Mouse (Mus musculus) embryo, embryonic 9.5 days (tissue): ENCODE measurements at regions not wholly inside any gene's neighbourhood (a gene's known extent, or its start where the extent isn't known, plus 50 kb on each side); places are given as distances from the start of the nearest gene placed in this dataset.
A peak's percentile ranks its signal among the peaks of the same experiment; 100 is the strongest.

Experiments used
- DNase-seq: peaks from one replicate; pipeline ENCODE4 v3.0.0-alpha.2; 2017; ENCODE audit errors: extremely low spot score

DNA sequence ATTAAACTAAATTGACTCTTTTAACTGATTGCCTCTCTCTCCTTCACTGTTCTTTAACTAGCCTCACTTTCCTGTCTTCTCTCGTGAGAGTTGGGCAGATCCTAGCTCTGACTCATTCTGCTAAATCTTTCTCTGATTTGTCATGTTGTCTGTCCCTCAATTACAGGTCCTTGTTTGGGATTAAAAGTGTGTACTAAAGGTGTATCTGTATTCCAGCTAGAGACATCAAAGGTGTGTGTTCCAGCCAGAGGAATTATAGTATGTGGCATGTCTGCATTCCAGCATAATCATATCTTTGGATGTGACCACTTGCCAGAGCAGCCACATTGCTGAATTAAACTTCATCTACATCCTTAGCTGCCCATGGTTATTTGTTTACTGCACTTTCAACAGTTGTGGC lies 167.5 kb upstream of the Fam83b start:
- DNase-seq: no peak

DNA sequence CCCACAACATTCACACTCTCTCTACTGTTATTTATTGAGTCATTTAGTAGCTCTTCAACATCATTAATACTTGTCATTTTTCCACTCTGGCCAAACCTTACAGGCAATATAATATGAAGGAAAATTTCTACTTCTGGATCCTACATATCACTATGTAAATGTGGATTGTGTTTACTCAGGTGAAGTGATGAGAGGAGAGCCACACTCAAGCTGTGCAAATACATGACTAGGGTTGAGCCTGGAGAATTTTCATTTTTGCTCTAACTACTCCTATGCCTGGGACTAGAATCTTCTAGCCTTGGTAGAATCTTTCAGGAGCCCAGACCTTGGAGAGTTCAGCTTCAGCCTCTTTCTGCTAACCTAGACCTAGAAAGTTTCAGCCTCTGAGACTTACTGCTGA lies 166.9 kb upstream of the Fam83b start:
- no peak for DNase-seq

DNA sequence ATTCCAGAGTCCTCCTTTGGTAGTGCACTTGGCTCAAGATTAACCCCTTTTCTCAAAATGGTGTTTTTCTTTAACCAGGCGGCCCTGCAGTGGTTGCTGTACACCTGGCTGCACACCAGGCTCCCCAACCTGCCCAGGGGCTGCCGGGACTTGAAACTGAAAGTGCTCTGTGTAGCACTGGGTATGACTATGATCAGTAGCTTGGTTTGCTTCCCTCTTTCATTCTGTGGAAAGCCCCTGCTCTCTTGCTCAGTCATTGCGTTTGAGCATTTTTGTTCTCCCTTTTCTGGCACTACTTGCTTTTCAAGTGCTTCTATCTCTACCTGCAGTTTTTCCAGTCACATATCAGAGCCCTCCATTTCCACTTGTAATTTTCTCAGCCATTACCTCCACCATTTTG lies 156.0 kb upstream of the Fam83b start:
- DNase-seq: no peak

DNA sequence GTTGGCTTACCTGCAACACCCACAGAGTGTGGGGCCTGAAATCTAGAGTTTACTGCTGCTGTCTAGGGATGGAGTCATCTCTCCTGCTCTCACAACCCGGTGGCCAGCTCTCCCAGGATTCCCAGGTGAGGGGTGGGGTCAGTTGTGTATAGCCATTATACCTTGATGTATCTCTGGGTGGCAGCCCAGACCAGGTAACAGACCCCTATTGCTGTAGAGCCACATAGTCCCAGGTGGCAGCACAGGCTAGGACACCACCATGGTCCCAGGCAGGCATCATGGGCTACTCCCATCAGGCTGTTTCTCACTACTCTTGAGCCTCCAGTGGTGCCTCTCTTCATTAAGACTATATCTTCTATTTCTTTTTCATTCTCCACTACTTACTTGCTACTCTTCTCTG lies 148.9 kb upstream of the Fam83b start:
- no peak for DNase-seq

GRCm38 (mm10) chr9:76706451-76706850 lies 139.5 kb upstream of the Fam83b start:
- DNase-seq: no peak

DNA sequence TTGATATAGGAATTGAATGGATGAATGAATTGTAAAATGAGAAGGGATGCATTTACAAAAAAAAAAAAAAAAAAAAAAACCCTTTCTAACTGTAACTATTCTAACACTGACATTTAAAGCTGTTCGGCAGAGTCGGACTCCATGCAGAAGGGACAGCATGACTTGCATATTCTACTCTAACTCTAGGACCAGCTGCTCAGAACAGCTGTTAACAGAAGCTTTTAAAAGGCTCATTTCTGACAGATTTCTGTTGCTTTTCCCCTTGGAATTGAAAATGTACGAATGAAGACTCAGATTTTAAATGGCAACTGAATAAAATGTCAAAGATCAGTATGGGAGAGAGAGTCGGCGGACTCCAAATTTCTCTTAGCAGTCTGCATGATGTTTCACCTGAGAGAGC lies 138.9 kb upstream of the Fam83b start:
- no peak for DNase-seq

DNA sequence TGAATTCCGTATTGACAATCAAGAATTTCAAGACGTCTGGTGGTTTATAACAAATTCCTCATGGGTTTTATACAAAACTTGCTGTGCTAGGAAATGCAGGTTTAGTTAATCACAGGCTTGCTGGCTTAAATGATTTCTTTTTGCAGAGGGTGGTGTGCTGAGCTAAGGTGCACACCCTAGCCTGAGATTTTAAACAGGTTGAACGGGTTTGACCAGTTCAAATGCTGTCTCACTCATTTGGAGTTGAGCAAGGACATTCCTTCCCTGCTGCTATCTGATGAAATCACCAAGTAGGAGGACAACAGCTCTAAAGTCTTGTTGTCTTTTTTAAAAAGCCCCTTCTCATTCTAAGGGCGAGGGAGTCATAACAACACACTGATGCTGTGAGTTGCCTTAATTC lies 128.6 kb upstream of the Fam83b start:
- peak; percentile 1 for DNase-seq

DNA sequence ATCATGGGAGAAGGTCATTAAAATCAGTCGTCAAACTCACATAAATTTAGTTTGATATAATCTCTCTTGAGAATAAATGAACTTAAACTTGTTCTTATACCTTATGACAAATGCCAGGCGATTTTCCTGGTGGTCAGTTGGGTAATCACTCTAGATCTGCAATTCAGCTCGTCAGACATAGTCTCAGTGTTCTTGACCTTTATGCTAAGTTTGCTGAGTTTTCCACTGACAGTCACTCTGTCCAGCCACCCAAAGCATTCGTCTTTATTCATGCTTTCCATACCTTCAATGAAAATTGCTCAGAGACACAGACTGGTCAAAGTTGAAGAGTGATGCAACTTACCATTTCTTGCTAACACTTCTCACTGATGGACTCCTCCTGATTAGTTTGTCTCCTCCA lies 126.1 kb upstream of the Fam83b start:
- no peak for DNase-seq

DNA sequence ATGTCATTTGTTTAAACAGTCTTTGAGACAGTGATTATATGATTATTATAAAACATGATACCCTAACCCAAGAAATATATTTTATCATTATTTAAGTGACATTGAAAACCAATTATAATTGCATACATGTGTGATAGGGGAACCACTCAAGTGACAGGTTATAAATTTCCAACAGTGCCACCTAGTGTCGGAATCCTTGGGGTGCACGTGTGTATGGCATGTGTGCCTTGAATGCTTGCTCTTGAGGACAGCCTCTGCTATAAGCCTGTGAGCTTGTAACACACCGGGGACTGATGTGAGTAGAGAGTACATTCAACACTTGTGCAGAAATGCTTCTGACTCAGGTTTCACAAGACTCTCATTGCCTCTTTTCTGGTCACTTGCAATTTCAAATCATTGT lies 93.9 kb upstream of the Fam83b start:
- DNase-seq: peak; percentile 61

DNA sequence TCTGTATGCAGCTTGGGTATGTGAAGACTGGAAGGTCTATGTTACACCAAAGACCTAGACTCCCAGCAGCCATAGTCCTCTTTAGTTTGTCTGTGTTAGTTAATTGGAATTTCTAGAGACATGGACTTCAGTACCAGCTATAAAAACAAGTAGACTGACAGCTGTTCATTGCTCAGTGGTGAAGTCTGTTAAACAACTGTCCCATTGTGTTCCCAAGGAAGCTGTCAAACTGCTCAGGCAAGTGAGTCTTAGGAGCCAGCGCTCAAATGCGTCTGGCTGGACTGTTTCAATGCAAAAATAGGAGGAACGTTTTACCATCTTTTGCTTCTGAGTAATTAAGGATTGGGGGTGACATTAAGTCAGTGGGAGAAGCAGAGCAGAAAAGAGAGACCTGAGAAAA lies 92.9 kb upstream of the Fam83b start:
- DNase-seq: peak; percentile 8

GRCm38 (mm10) chr9:76653311-76653710 lies 86.4 kb upstream of the Fam83b start:
- no peak for DNase-seq

DNA sequence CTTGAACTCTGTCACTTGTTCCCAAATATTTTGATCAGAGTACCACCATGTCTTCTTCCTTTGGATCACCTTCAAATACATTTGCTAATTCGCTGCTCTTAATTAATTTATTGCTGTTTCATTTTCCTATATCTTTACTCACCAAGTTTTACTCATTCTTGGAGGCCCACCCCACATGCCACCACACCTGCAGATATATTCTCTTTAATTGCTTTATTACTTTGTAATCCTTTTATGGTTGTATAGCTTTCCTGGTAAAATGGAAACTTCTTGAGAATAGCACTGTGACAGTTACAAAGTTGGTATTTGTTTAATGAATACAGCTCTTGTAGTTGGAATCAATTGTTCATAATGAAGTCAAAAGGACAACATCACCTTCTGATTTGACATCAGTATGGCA lies 82.6 kb upstream of the Fam83b start:
- DNase-seq: no peak

DNA sequence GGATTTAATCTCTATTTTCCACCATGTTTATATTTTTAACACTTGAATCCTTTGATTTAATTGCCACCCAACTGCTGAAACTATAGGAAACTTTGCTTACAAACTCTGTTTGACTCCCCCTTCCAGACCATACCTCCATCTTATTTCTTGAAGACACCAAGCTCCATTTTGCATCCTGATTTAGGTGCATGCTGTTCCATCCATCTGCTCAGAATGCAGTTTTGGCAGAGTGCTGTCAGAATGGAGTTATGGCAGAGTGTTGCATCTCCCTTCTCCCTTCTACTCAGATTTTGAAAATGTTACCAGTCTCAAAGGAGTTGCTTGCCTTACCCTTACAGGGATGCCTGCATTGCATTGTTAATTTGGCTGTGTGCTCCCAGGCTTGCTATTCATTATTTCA lies 79.5 kb upstream of the Fam83b start:
- DNase-seq: no peak
